Mouse (Mus musculus): ENCODE results near the gene Gm3264. TPM values are rescaled to one million over a fixed set of nuclear protein-coding genes. Genes with fewer than 3 reads are reported as not detected.
"Not testable (repeated sequence)": the region's sequence is repeated elsewhere in the genome, so short reads cannot be mapped to it uniquely, and the experiment has no call there.

The Gm3264 gene
- not detected in 2 replicates for polyA plus RNA-seq (2012; rRNA removed)

- not testable (repeated sequence) for H3K4me3 ChIP-seq (ENCODE audit: extremely low read depth, insufficient read depth, insufficient read length); H3K36me3 ChIP-seq (ENCODE audit: control insufficient read depth, insufficient read depth, low read length); H3K4me1 ChIP-seq (ENCODE audit: control insufficient read depth, insufficient read depth, insufficient read length); DNase-seq (ENCODE audit: low read depth in 1 of 2, low spot score in 2 of 2); H3K27ac ChIP-seq (ENCODE audit: insufficient read depth, low read length); H3K27me3 ChIP-seq (ENCODE audit: control insufficient read depth, insufficient read depth, low read length)
- 18% methylated on average over 40 of the region's 59 CpGs for WGBS
Observed at GRCm38 (mm10) chr14:4855299-4855980, at the start of gene Gm3264. Gm3264 (plus strand) TSS chr14:4855576.

DNA sequence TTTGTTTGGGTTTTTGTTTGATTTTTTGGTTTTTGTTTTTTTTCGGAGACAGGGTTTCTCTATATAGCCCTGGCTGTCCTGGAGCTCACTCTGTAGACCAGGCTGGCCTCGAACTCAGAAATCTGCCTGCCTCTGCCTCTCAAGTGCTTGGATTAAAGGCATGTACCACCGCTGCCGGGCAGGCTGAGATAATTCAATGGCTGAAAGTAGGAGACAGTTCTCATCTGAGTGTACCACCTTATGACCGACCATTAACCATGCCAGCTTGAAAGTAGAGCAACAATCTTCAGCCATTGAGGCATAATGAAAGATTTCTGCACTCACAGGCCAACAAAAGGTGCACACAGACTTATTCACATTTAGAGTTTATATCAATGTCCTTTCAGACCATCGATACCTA, 49.0 kb upstream of the Gm3264 start:
- H3K36me3 ChIP-seq (ENCODE audit: control insufficient read depth, insufficient read depth, low read length); H3K27me3 ChIP-seq (ENCODE audit: control insufficient read depth, insufficient read depth, low read length); H3K27ac ChIP-seq (ENCODE audit: insufficient read depth, low read length); H3K4me3 ChIP-seq (ENCODE audit: extremely low read depth, insufficient read depth, insufficient read length); H3K4me1 ChIP-seq (ENCODE audit: control insufficient read depth, insufficient read depth, insufficient read length): not testable (repeated sequence)
- peak in 1 of 2 experiments; percentile 3 for DNase-seq (ENCODE audit: low read depth in 1 of 2, low spot score in 2 of 2)
- 77% methylated on average over 6 of the region's 6 CpGs for WGBS

GRCm38 (mm10) chr14:4821950-4822349, 33.4 kb upstream of the Gm3264 start:
- WGBS: 74% methylated on average over 4 of the region's 7 CpGs
- not testable (repeated sequence) for H3K4me3 ChIP-seq (ENCODE audit: extremely low read depth, insufficient read depth, insufficient read length); H3K36me3 ChIP-seq (ENCODE audit: control insufficient read depth, insufficient read depth, low read length); H3K27ac ChIP-seq (ENCODE audit: insufficient read depth, low read length); H3K4me1 ChIP-seq (ENCODE audit: control insufficient read depth, insufficient read depth, insufficient read length); H3K27me3 ChIP-seq (ENCODE audit: control insufficient read depth, insufficient read depth, low read length); DNase-seq (ENCODE audit: low read depth in 1 of 2, low spot score in 2 of 2)

DNA sequence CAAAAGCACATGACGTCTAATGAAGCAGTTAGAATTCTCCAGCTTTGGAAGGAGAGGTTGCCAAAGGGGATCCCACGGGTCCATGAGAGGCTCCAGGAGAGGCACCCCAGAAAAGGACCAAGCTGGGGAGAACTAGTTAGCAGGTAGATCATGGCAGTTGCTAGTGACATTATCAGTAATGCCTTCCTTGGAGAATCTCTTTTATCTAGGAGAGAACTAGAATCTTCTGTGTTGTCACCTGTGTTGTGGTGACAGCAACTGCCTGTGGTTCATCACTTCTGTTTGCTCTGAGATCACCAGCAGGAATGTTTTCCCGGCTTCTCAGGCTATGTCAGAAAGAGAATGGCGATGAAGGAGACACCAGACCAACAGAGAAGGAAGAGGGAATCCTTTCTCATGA, 17.6 kb upstream of the Gm3264 start, which contains the start of gene Gm3269:
Gene Gm3269 (plus strand): TSS at position 301 of the 400 bp plus-strand sequence.
- not testable (repeated sequence) for DNase-seq (ENCODE audit: low read depth in 1 of 2, low spot score in 2 of 2); H3K27ac ChIP-seq (ENCODE audit: insufficient read depth, low read length); H3K4me3 ChIP-seq (ENCODE audit: extremely low read depth, insufficient read depth, insufficient read length); H3K27me3 ChIP-seq (ENCODE audit: control insufficient read depth, insufficient read depth, low read length); H3K4me1 ChIP-seq (ENCODE audit: control insufficient read depth, insufficient read depth, insufficient read length); H3K36me3 ChIP-seq (ENCODE audit: control insufficient read depth, insufficient read depth, low read length)
- WGBS: 71% methylated on average over 1 of the region's 4 CpGs

DNA sequence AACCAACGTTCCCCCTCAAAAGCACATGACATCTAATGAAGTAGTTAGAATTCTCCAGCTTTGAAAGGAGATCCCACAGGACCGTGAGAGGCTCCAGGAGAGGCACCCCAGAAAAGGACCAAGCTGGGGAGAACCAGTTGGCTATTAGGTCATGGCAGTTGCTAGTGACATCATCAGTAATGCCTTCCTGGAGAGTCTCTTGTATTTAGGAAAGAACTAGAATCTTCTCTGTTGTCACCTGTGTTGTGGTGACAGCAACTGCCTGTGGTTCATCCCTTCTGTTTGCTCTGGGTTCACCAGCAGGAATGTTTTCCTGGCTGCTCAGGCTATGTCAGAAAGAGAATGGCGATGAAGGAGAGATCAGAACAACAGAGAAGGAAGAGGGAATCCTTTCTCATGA, 36.7 kb downstream of the Gm3264 start, which contains the start of gene Gm3278:
Gene Gm3278 (plus strand): TSS at position 301 of the 400 bp plus-strand sequence.
- not testable (repeated sequence) for H3K4me3 ChIP-seq (ENCODE audit: extremely low read depth, insufficient read depth, insufficient read length); H3K4me1 ChIP-seq (ENCODE audit: control insufficient read depth, insufficient read depth, insufficient read length); H3K27ac ChIP-seq (ENCODE audit: insufficient read depth, low read length); DNase-seq (ENCODE audit: low read depth in 1 of 2, low spot score in 2 of 2); H3K36me3 ChIP-seq (ENCODE audit: control insufficient read depth, insufficient read depth, low read length); H3K27me3 ChIP-seq (ENCODE audit: control insufficient read depth, insufficient read depth, low read length)
- WGBS: 64% methylated on average over 1 of the region's 3 CpGs

Other genes with a start within 250 kb of the Gm3264 start
- not detected in 2 replicates for gene Gm8159, start 223.2 kb upstream of the Gm3264 start, polyA plus RNA-seq (2012; rRNA removed)
- gene Gm3239, start 191.4 kb upstream of the Gm3264 start, polyA plus RNA-seq (2012; rRNA removed): not detected in 2 replicates
- not detected in 2 replicates for gene Gm7876, start 146.3 kb upstream of the Gm3264 start, polyA plus RNA-seq (2012; rRNA removed)
- 0.11 TPM in 1 of 2 replicates, not detected in the other for gene Gm3252, start 128.8 kb upstream of the Gm3264 start, polyA plus RNA-seq (2012; rRNA removed)
- not detected in 2 replicates for gene Gm9602, start 79.2 kb upstream of the Gm3264 start, polyA plus RNA-seq (2012; rRNA removed)
- not detected in 2 replicates for gene Gm3269, start 17.5 kb upstream of the Gm3264 start, polyA plus RNA-seq (2012; rRNA removed)
- gene Gm3278, start 36.8 kb downstream of the Gm3264 start, polyA plus RNA-seq (2012; rRNA removed): not detected in 2 replicates
- gene Gm8297, start 128.4 kb downstream of the Gm3264 start, polyA plus RNA-seq (2012; rRNA removed): not detected in 2 replicates
- not detected in 2 replicates for gene Gm3298, start 160.3 kb downstream of the Gm3264 start, polyA plus RNA-seq (2012; rRNA removed)
- not detected in 2 replicates for gene 4930555G01Rik, start 195.1 kb downstream of the Gm3264 start, polyA plus RNA-seq (2012; rRNA removed)
- not detected in 2 replicates for gene Gm8281, start 215.5 kb downstream of the Gm3264 start, polyA plus RNA-seq (2012; rRNA removed)

Measured in spleen, adult 2 months (tissue).